Mouse (Mus musculus): ENCODE measurements around the gene Manf. TPM values are rescaled to one million over a fixed set of nuclear protein-coding genes. Genes with fewer than 3 reads are reported as not detected.

The Manf gene
- total RNA-seq, 2 experiments from 2014 or later: 101 to 116 TPM

DNA sequence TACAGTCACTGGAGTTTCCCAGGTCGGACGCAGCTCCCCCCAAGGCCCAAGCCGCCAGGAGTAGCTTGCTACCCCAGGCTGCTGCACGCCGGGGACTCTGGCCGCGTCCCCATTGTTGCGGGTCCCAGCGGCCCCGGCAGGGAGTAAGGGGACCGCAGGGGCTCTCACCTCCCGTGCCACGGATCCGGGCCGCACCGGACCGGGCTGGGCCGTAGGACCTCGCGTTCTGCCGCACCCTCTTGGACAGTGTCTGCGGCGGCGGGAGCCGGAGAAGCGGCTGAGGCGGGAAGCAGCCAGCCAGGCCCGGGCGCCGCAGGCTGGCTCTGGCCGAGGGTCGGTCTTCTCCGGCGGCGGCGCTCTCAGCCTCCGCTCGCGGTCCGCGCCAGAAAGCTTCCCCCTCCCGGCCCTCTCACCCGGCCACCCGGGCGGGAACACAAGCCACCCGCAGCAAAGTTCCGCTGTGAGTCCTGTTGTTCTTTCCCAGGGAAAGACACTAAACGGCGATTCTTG lies 102.9 kb downstream of the Manf start, which contains the start of gene Rad54l2:
Gene Rad54l2 (minus strand): TSS at position 383 of the 510 bp plus-strand sequence.
- peak; percentile 89 to 93 for DNase-seq (ENCODE audit: low spot score in 2 of 2)

Other genes starting within 250 kb of the Manf start
- gene Grm2, start 235.9 kb downstream of the Manf start, total RNA-seq (2021): 10 to 100 TPM; 37.1 to 38.3 TPM
- 10 to 100 TPM; 85.3 to 91.6 TPM for gene Tex264, start 206.1 kb downstream of the Manf start, total RNA-seq (2021)
- 10 to 100 TPM; 20.8 to 21.3 TPM for gene Rad54l2, start 102.8 kb downstream of the Manf start, total RNA-seq (2021)
- 10 to 100 TPM; 24.4 to 28.8 TPM for gene Dcaf1, start 70.1 kb downstream of the Manf start, total RNA-seq (2021)
- gene Rbm15b, start 4.6 kb downstream of the Manf start, total RNA-seq (2021): 10 to 100 TPM; 58.3 to 61.2 TPM